Mouse (Mus musculus) liver, embryonic 11.5 days (tissue): ENCODE data around the gene Snai1. TPM values are rescaled to one million over a fixed set of nuclear protein-coding genes. Genes with fewer than 3 reads are reported as not detected.

ENCODE experiments used
- ATAC-seq: fragments of 200-750 bp; cut with Nextera tagmentation; replicated peaks from 2 replicates; pipeline ENCODE4 v1.8.0; 2017; ENCODE audit warnings: moderate number of reproducible peaks, mild to moderate bottlenecking, moderate TSS enrichment, moderate library complexity; ENCODE audit not compliant: low FRiP score
- DNase-seq: peaks from one replicate; pipeline ENCODE4 v3.0.0-alpha.2; 2017; ENCODE audit warnings: low spot score
- H3K27ac ChIP-seq: fragments of 300-500 bp; sonication (generic); 2 replicates; pipeline ENCODE4 v1.5.1; 2014; ENCODE audit warnings: mild to moderate bottlenecking, low read depth, low read length, control low read depth
- H3K27me3 ChIP-seq: fragments of 300-500 bp; sonication (generic); replicated peaks from 2 replicates; pipeline ENCODE4 v1.6.1; 2014; ENCODE audit warnings: low read length, mixed read lengths; ENCODE audit not compliant: control insufficient read depth, insufficient read depth
- H3K36me3 ChIP-seq: fragments of 300-500 bp; sonication (generic); 2 replicates; pipeline ENCODE4 v1.6.1; 2014; ENCODE audit warnings: mild to moderate bottlenecking, low read length, moderate library complexity, mixed read lengths; ENCODE audit not compliant: control insufficient read depth, insufficient read depth
- H3K4me1 ChIP-seq: fragments of 300-500 bp; sonication (generic); replicated peaks from 2 replicates; pipeline ENCODE4 v1.6.1; 2014; ENCODE audit warnings: low read length, mixed read lengths; ENCODE audit not compliant: control insufficient read depth, insufficient read depth
- H3K4me2 ChIP-seq: fragments of 300-500 bp; sonication (generic); 2 replicates; pipeline ENCODE4 v1.6.1; 2014; ENCODE audit warnings: mild to moderate bottlenecking, control low read depth, moderate library complexity
- H3K4me3 ChIP-seq: fragments of 300-500 bp; sonication (generic); 2 replicates; pipeline ENCODE4 v1.5.1; 2014; ENCODE audit warnings: low read depth, low read length, control low read depth
- H3K9ac ChIP-seq: fragments of 300-500 bp; sonication (generic); 2 replicates; pipeline ENCODE4 v1.6.1; 2014; ENCODE audit warnings: low read depth, low read length, control low read depth
- H3K9me3 ChIP-seq: fragments of 300-500 bp; sonication (generic); 2 replicates; pipeline ENCODE4 v1.6.1; 2016; ENCODE audit warnings: low read length, inconsistent platforms, mixed read lengths; ENCODE audit not compliant: control insufficient read depth
- WGBS: fragments of 180-500 bp; shearing (Covaris S2); extraction: QIAGEN DNeasy Blood & Tissue Kit; methylation state at CpG from one replicate; pipeline ENCODE4 v1.1.7; 2014; 5-methylcytosine and 5-hydroxymethylcytosine counted together
- polyA plus RNA-seq: library from polyadenylated mRNA; unstranded; fragments of >200 nt; fragmentation: Nextera tagmentation; extraction: Ambion mirVana; gene quantifications from 2 replicates; pipeline ENCODE4 v1.2.1, GENCODE M21; 2014

Snai1 gene
- polyA plus RNA-seq, 1 experiment from 2014 or later: 15.2 TPM

- Histone ChIP-seq H3K9me3 (no peaks in the 10 kb centered on the region), H3K27me3 (no peaks in the 10 kb centered on the region), H3K4me2 (no peak overlapping the region), H3K9ac (no peak overlapping the region), H3K4me1 (peaks cover 6% of the 10 kb centered on the region), H3K27ac (no peak overlapping the region), H3K4me3 (no peak overlapping the region), H3K36me3 (peaks cover 46% of the 10 kb centered on the region)
- 82% methylated on average over 5 of the region's 5 CpGs for WGBS
- DNase-seq: no peak
- ATAC-seq: no peak
These were observed 25.0 kb upstream of the Snai1 start for GRCm38 (mm10) chr2:167512970-167513369.

- Histone ChIP-seq H3K9ac (no peak overlapping the region), H3K27me3 (no peaks in the 10 kb centered on the region), H3K4me1 (peaks cover 6% of the 10 kb centered on the region), H3K27ac (no peak overlapping the region), H3K4me3 (no peak overlapping the region), H3K4me2 (no peak overlapping the region), H3K9me3 (no peaks in the 10 kb centered on the region), H3K36me3 (peaks cover 46% of the 10 kb centered on the region)
- ATAC-seq: no peak
- 91% methylated on average over 4 of the region's 4 CpGs for WGBS
- no peak for DNase-seq
These were observed 23.4 kb upstream of the Snai1 start for GRCm38 (mm10) chr2:167514641-167515040.

GRCm38 (mm10) chr2:167515688-167516087 lies 22.3 kb upstream of the Snai1 start:
- DNase-seq (no peak), ATAC-seq (no peak)
- Histone ChIP-seq H3K27ac (no peak overlapping the region), H3K27me3 (no peaks in the 10 kb centered on the region), H3K4me2 (no peak overlapping the region), H3K4me3 (no peak overlapping the region), H3K9me3 (no peaks in the 10 kb centered on the region), H3K36me3 (peaks cover 42% of the 10 kb centered on the region), H3K4me1 (no peaks in the 10 kb centered on the region; the same call in 1 of the 2 replicates), H3K9ac (no peak overlapping the region)
- WGBS: 86% methylated on average over 5 of the region's 5 CpGs

GRCm38 (mm10) chr2:167519606-167520252 lies 18.3 kb upstream of the Snai1 start:
- DNase-seq: no peak
- Histone ChIP-seq H3K9ac (no peak overlapping the region), H3K4me3 (no peak overlapping the region), H3K4me1 (no peaks in the 10 kb centered on the region), H3K36me3 (peaks cover 19% of the 10 kb centered on the region), H3K4me2 (no peak overlapping the region), H3K9me3 (no peaks in the 10 kb centered on the region), H3K27ac (no peak overlapping the region), H3K27me3 (no peaks in the 10 kb centered on the region)
- ATAC-seq: no peak
- 70% methylated on average over 5 of the region's 5 CpGs for WGBS

GRCm38 (mm10) chr2:167528278-167528677 lies 9.7 kb upstream of the Snai1 start:
- H3K36me3 ChIP-seq: no peaks in the 10 kb centered on the region
- no peak overlapping the region for H3K4me3 ChIP-seq
- H3K4me1 ChIP-seq: no peaks in the 10 kb centered on the region
- ATAC-seq (no peak; the same call in 1 of the 2 replicates), DNase-seq (no peak)
- no peak overlapping the region for H3K27ac ChIP-seq
- no peaks in the 10 kb centered on the region for H3K9me3 ChIP-seq
- no peak overlapping the region for H3K9ac ChIP-seq
- H3K4me2 ChIP-seq: no peak overlapping the region
- WGBS: 18% methylated on average over 5 of the region's 5 CpGs
- no peaks in the 10 kb centered on the region; the same call in 1 of the 2 replicates for H3K27me3 ChIP-seq

GRCm38 (mm10) chr2:167529935-167530513 lies 8.0 kb upstream of the Snai1 start:
- Histone ChIP-seq H3K9me3 (no peaks in the 10 kb centered on the region), H3K27me3 (no peaks in the 10 kb centered on the region; the same call in 1 of the 2 replicates), H3K4me1 (no peaks in the 10 kb centered on the region), H3K36me3 (no peaks in the 10 kb centered on the region), H3K27ac (no peak overlapping the region), H3K4me2 (no peak overlapping the region), H3K4me3 (no peak overlapping the region), H3K9ac (no peak overlapping the region)
- DNase-seq: no peak
- 53% methylated on average over 5 of the region's 5 CpGs for WGBS
- ATAC-seq: no peak

- no peak overlapping the region for H3K27ac ChIP-seq
- no peaks in the 10 kb centered on the region for H3K9me3 ChIP-seq
- no peak overlapping the region for H3K4me3 ChIP-seq
- DNase-seq: no peak
- no peak overlapping the region for H3K4me2 ChIP-seq
- ATAC-seq: no peak
- no peaks in the 10 kb centered on the region; the same call in 1 of the 2 replicates for H3K27me3 ChIP-seq
- H3K9ac ChIP-seq: no peak overlapping the region
- WGBS: 60% methylated on average over 4 of the region's 4 CpGs
- no peaks in the 10 kb centered on the region for H3K36me3 ChIP-seq
- H3K4me1 ChIP-seq: no peaks in the 10 kb centered on the region
These were observed 7.5 kb upstream of the Snai1 start for GRCm38 (mm10) chr2:167530536-167530935.

- Histone ChIP-seq H3K27ac (no peak overlapping the region), H3K4me2 (no peak overlapping the region), H3K4me3 (no peak overlapping the region), H3K27me3 (peaks cover 14% of the 10 kb centered on the region), H3K4me1 (0 out of 2 replicates have a peak, but pooled peaks cover under 1% of the 10 kb centered on the region), H3K9ac (no peak overlapping the region), H3K36me3 (no peaks in the 10 kb centered on the region), H3K9me3 (no peaks in the 10 kb centered on the region)
- no peak for ATAC-seq
- no peak for DNase-seq
- WGBS: 20% methylated on average over 13 of the region's 13 CpGs
These were observed 5.9 kb upstream of the Snai1 start for GRCm38 (mm10) chr2:167532131-167532530.

- Histone ChIP-seq H3K4me2 (no peak overlapping the region), H3K4me3 (no peak overlapping the region), H3K36me3 (no peaks in the 10 kb centered on the region), H3K9me3 (no peaks in the 10 kb centered on the region), H3K9ac (no peak overlapping the region), H3K27ac (no peak overlapping the region), H3K4me1 (peaks cover 9% of the 10 kb centered on the region), H3K27me3 (peaks cover 30% of the 10 kb centered on the region)
- ATAC-seq: no peak
- no peak for DNase-seq
These were observed 4.1 kb upstream of the Snai1 start for GRCm38 (mm10) chr2:167533880-167534279.
